ENCODE assay signal across 19 mouse cellular contexts in genomic region chr16:26169382-26169781, GRCm38 (mm10).
A peak's percentile ranks its signal among the peaks of the same experiment; 100 is the strongest.
DNase-seq lines count a peak whose midpoint lies in the region; ATAC-seq and TF ChIP-seq lines count a peak whose summit lies in the region.
"Had no signal": no experiment of that assay in that cellular context is flagged by ENCODE, and none has a peak within 500 bp of the region (broad histone marks: within the 10 kb centered on the region; RNA-seq: fewer than 3 reads in every experiment).

No protein-coding gene starts in this region.

- no peaks in the 10 kb centered on the region; the same call in 1 of the 2 replicates for H3K4me1 ChIP-seq in liver, adult 2 months (ENCODE audit: control insufficient read depth, insufficient read depth, low read length)
- H3K4me1 ChIP-seq in liver, embryonic 11.5 days (replicated peaks; ENCODE audit: control insufficient read depth, insufficient read depth, low read length), result no peaks in the 10 kb centered on the region
- H3K4me1 ChIP-seq: embryonic facial prominence, embryonic 12.5 days; forebrain, embryonic 13.5 days had no signal

- no peak for TF ChIP-seq POLR2A in liver, adult 2 months (IDR thresholded peaks at IDR 0.05; ENCODE audit: extremely low read depth, insufficient read depth, low read length)

- no peaks in the 10 kb centered on the region for H3K79me2 ChIP-seq in liver, adult 2 months (ENCODE audit: control insufficient read depth, insufficient read depth, low read length)

- H3K9ac ChIP-seq in liver, adult 2 months (ENCODE audit: low read depth, low read length), result no peak overlapping the region
- no peak overlapping the region for H3K9ac ChIP-seq in liver, embryonic 11.5 days (ENCODE audit: low read depth, low read length)
- H3K9ac ChIP-seq: embryonic facial prominence, embryonic 12.5 days; forebrain, embryonic 13.5 days; forebrain, embryonic 15.5 days; forebrain, postnatal 0 days had no signal

- no peak overlapping the region for H3K27ac ChIP-seq in liver, adult 2 months (replicated peaks; ENCODE audit: insufficient read depth, low read depth, low read length)
- no peak overlapping the region for H3K27ac ChIP-seq in liver, embryonic 11.5 days (ENCODE audit: low read depth, low read length)
- H3K27ac ChIP-seq: embryonic facial prominence, embryonic 10.5 days; embryonic facial prominence, embryonic 12.5 days; forebrain, embryonic 13.5 days; forebrain, embryonic 15.5 days had no signal

- no peak for ATAC-seq in liver, embryonic 11.5 days (replicated peaks; ENCODE audit: low FRiP score)
- ATAC-seq: activated CD4-positive, CD25-positive, alpha-beta regulatory T cell, adult 4 months; forebrain, embryonic 13.5 days; forebrain, embryonic 15.5 days; forebrain, postnatal 0 days had no signal

- H3K9me3 ChIP-seq in liver, embryonic 11.5 days (ENCODE audit: control insufficient read depth, low read length), result no peaks in the 10 kb centered on the region
- H3K9me3 ChIP-seq: embryonic facial prominence, embryonic 10.5 days; embryonic facial prominence, embryonic 12.5 days; forebrain, embryonic 13.5 days; forebrain, embryonic 15.5 days had no signal

- H3K27me3 ChIP-seq in liver, adult 2 months (ENCODE audit: control insufficient read depth, insufficient read depth, low read length), result no peaks in the 10 kb centered on the region
- no peaks in the 10 kb centered on the region for H3K27me3 ChIP-seq in liver, embryonic 11.5 days (replicated peaks; ENCODE audit: control insufficient read depth, insufficient read depth, low read length)
- H3K27me3 ChIP-seq: embryonic facial prominence, embryonic 12.5 days; forebrain, embryonic 13.5 days; forebrain, embryonic 15.5 days had no signal

- DNase-seq in kidney, adult 9 months, result peak; percentile 85
- no peak for DNase-seq in kidney, adult 18-20 months
- DNase-seq in liver, adult 2 months (ENCODE audit: extremely low read depth, low read depth, low spot score), result peak; percentile 28
- DNase-seq in liver, embryonic 11.5 days (ENCODE audit: low spot score), result no peak
- DNase-seq in left cerebral cortex, postnatal 4 days, result no peak
- DNase-seq: adrenal gland, adult 8-10 months; adrenal gland, postnatal 14 days; adrenal gland, postnatal 36 days; cerebellum, adult 11-12 months; cerebellum, adult 2 months; cerebellum, adult 9-10 months; cerebellum, postnatal 10 days; cerebellum, postnatal 25 days; forebrain, postnatal 0 days had no signal

- WGBS in liver, adult 2 months, result 91% methylated on average over 1 of the region's 1 CpGs
- WGBS in liver, embryonic 11.5 days, result 70% methylated on average over 1 of the region's 1 CpGs

- no peaks in the 10 kb centered on the region for H3K36me3 ChIP-seq in liver, adult 2 months (ENCODE audit: control insufficient read depth, insufficient read depth, low read length)
- H3K36me3 ChIP-seq in liver, embryonic 11.5 days (ENCODE audit: control insufficient read depth, insufficient read depth, low read length), result no peaks in the 10 kb centered on the region
- H3K36me3 ChIP-seq: embryonic facial prominence, embryonic 10.5 days; embryonic facial prominence, embryonic 12.5 days; forebrain, embryonic 15.5 days had no signal

- H3K4me2 ChIP-seq in liver, embryonic 11.5 days, result no peak overlapping the region
- H3K4me2 ChIP-seq: embryonic facial prominence, embryonic 12.5 days; forebrain, embryonic 13.5 days; forebrain, embryonic 15.5 days had no signal

- H3K4me3 ChIP-seq in liver, adult 2 months (ENCODE audit: insufficient read depth, low read depth, low read length), result no peak overlapping the region
- H3K4me3 ChIP-seq in liver, embryonic 11.5 days (ENCODE audit: low read depth, low read length), result no peak overlapping the region
- H3K4me3 ChIP-seq: embryonic facial prominence, embryonic 10.5 days; embryonic facial prominence, embryonic 12.5 days; forebrain, embryonic 13.5 days; forebrain, embryonic 15.5 days had no signal

- intact Hi-C loops in left cerebral cortex, postnatal 4 days (cut with DNase I), result no loop called here

- TF ChIP-seq CTCF in liver, adult 2 months (IDR thresholded peaks at IDR 0.05; ENCODE audit: low read depth, low read length), result no peak

Comparison
In these comparisons a context has a peak if more than half of its experiments do, and no peak if none do; other contexts are left out.
1. DNase-seq: peak in kidney, adult 9 months (single experiment) and liver, adult 2 months (single experiment); none in kidney, adult 18-20 months (single experiment), liver, embryonic 11.5 days (single experiment) and left cerebral cortex, postnatal 4 days (single experiment).